Mouse (Mus musculus) erythroblast, embryonic 14.5 days (primary cell): ENCODE data around the gene Qars. TPM values are rescaled to one million over a fixed set of nuclear protein-coding genes. Genes with fewer than 3 reads are reported as not detected.

Experiments used
- H3K27me3 ChIP-seq: 2 replicates; pipeline ENCODE4 v1.6.1; 2012; ENCODE audit warnings: inconsistent platforms; ENCODE audit not compliant: control insufficient read depth
- H3K36me3 ChIP-seq: 2 replicates; pipeline ENCODE4 v1.6.1; 2012; ENCODE audit warnings: mild to moderate bottlenecking, inconsistent platforms; ENCODE audit not compliant: control insufficient read depth
- H3K4me1 ChIP-seq: 2 replicates; pipeline ENCODE4 v1.6.1; 2012; ENCODE audit warnings: inconsistent platforms; ENCODE audit not compliant: control insufficient read depth
- H3K4me3 ChIP-seq: replicated peaks from 2 replicates; pipeline ENCODE3; 2012; ENCODE audit warnings: moderate library complexity, mild to moderate bottlenecking, inconsistent platforms
- H3K9me3 ChIP-seq: 2 replicates; pipeline ENCODE4 v1.6.1; 2012; ENCODE audit warnings: low read length, inconsistent platforms, mixed read lengths; ENCODE audit not compliant: control insufficient read depth
- GATA1 ChIP-seq: IDR thresholded peaks from 2 replicates; pipeline ENCODE4 v1.6.1; 2012; ENCODE audit warnings: low read length, inconsistent platforms, mixed read lengths
- TAL1 ChIP-seq: IDR thresholded peaks from 3 replicates; pipeline ENCODE4 v1.6.1; 2012; ENCODE audit warnings: low read length, inconsistent platforms, mixed read lengths
- polyA plus RNA-seq: library from polyadenylated mRNA; stranded (reverse); fragments of >175 nt; gene quantifications from 2 replicates; pipeline ENCODE4 v1.2.3, GENCODE M21; 2012

Qars gene
- polyA plus RNA-seq, result 5.3 and 5.9 TPM in 2 replicates

GRCm38 (mm10) chr9:108507619-108508434 lies at the start of gene Qars:
TSS of gene Qars (plus strand) at chr9:108507706.
- peaks cover 29% of the 10 kb centered on the region for H3K4me1 ChIP-seq
- H3K4me3 ChIP-seq, result peak within 1 kb of the TSS; percentile 78
- TF ChIP-seq TAL1 (no peak), GATA1 (no peak)

GRCm38 (mm10) chr9:108459939-108460318 lies 47.6 kb upstream of the Qars start:
- TF ChIP-seq TAL1, result no peak
- Histone ChIP-seq H3K36me3 (peaks cover 31% of the 10 kb centered on the region), H3K27me3 (no peaks in the 10 kb centered on the region), H3K4me3 (peak overlapping the region; percentile 82), H3K4me1 (peaks cover 44% of the 10 kb centered on the region), H3K9me3 (peaks cover 6% of the 10 kb centered on the region)

More at GRCm38 (mm10) chr9:108507619-108508434, at the start of gene Qars:
- peaks cover 49% of the 10 kb centered on the region for H3K36me3 ChIP-seq
- no peaks in the 10 kb centered on the region for H3K9me3 ChIP-seq
- no peaks in the 10 kb centered on the region for H3K27me3 ChIP-seq

GRCm38 (mm10) chr9:108460319-108461178 lies 47.0 kb upstream of the Qars start, which contains the start of gene Ccdc71:
TSS of gene Ccdc71 (plus strand) at chr9:108460527.
- H3K4me1 ChIP-seq, result peaks cover 41% of the 10 kb centered on the region
- peaks cover 37% of the 10 kb centered on the region for H3K36me3 ChIP-seq
- no peaks in the 10 kb centered on the region for H3K27me3 ChIP-seq
- H3K4me3 ChIP-seq, result peak within 1 kb of the TSS; percentile 82
- peaks cover 6% of the 10 kb centered on the region; the same call in 1 of the 2 replicates for H3K9me3 ChIP-seq
- no peak for TF ChIP-seq GATA1
- TF ChIP-seq TAL1, result no peak

GRCm38 (mm10) chr9:108461181-108461631 lies 46.3 kb upstream of the Qars start, which contains the start of gene Klhdc8b:
TSS of gene Klhdc8b (minus strand) at chr9:108461581.
- Histone ChIP-seq H3K4me1 (peaks cover 35% of the 10 kb centered on the region), H3K4me3 (peak within 1 kb of the TSS; percentile 82), H3K27me3 (no peaks in the 10 kb centered on the region), H3K36me3 (peaks cover 43% of the 10 kb centered on the region), H3K9me3 (peaks cover 6% of the 10 kb centered on the region; the same call in 1 of the 2 replicates)
- TF ChIP-seq TAL1 (no peak), GATA1 (no peak)

GRCm38 (mm10) chr9:108461675-108462074 lies 45.8 kb upstream of the Qars start:
- no peak for TF ChIP-seq TAL1
- no peak for TF ChIP-seq GATA1
- Histone ChIP-seq H3K27me3 (no peaks in the 10 kb centered on the region), H3K36me3 (peaks cover 45% of the 10 kb centered on the region), H3K9me3 (peaks cover 6% of the 10 kb centered on the region; the same call in 1 of the 2 replicates), H3K4me3 (peak overlapping the region; percentile 82), H3K4me1 (peaks cover 32% of the 10 kb centered on the region)

- no peak overlapping the region for H3K4me3 ChIP-seq
- H3K4me1 ChIP-seq, result peaks cover 32% of the 10 kb centered on the region
- peaks cover 6% of the 10 kb centered on the region; the same call in 1 of the 2 replicates for H3K9me3 ChIP-seq
- TF ChIP-seq GATA1, result no peak
- H3K36me3 ChIP-seq, result peaks cover 45% of the 10 kb centered on the region
- H3K27me3 ChIP-seq, result no peaks in the 10 kb centered on the region
These were observed 45.3 kb upstream of the Qars start for GRCm38 (mm10) chr9:108462192-108462591.

DNA sequence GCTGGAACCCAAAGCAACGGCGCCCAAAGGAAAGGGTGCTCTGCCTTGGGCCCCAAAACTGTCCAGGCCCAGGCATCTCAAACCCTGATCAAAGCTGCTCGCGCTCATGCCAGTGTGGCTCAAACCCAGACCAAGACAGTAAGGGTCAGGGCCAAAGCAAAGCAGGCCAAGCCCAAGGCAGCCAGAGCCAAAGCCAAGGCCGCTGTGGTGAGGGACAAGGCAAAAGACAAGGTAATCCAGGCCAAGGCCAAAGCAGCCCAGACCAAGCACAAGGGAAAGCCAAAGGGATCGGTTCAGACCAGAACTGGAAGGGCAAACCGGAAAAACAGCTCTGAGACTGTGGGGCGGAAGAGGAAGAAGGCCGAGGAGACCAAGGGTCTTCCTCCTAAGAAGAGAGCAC lies 43.8 kb upstream of the Qars start:
- peaks cover 45% of the 10 kb centered on the region for H3K36me3 ChIP-seq

DNA sequence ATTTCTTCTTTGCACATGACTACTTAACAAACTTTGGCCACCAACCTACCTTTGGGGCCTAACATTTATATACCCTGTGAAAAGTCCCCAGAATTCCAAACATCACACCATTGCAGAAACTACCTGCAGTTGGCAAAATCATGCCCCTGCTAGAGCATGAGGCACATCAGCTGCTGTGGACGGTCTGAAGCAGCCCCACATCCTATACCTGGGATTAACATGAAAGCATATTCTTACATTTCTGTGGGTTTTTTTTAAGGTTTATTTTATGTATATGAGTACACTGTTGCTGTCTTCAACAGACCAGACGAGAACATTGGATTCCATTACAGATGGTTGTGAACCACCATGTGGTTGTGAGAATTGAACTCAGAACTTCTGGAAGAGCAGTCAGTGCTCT lies 41.3 kb upstream of the Qars start:
- Histone ChIP-seq H3K4me3 (no peak overlapping the region), H3K4me1 (peaks cover 13% of the 10 kb centered on the region)
- TF ChIP-seq TAL1 (no peak), GATA1 (no peak)

More for the DNA sequence above, 43.8 kb upstream of the Qars start:
- TF ChIP-seq TAL1 (no peak), GATA1 (no peak)
- Histone ChIP-seq H3K27me3 (no peaks in the 10 kb centered on the region), H3K4me1 (peaks cover 29% of the 10 kb centered on the region), H3K9me3 (peaks cover 6% of the 10 kb centered on the region; the same call in 1 of the 2 replicates), H3K4me3 (no peak overlapping the region)

More for the DNA sequence above, 41.3 kb upstream of the Qars start:
- H3K36me3 ChIP-seq, result peaks cover 45% of the 10 kb centered on the region
- H3K27me3 ChIP-seq, result no peaks in the 10 kb centered on the region
- no peaks in the 10 kb centered on the region for H3K9me3 ChIP-seq
